Comparison of ENCODE assay signal across 22 mouse cellular contexts in genomic region chr5:120325386-120325910, GRCm38 (mm10).
A peak's percentile ranks its signal among the peaks of the same experiment; 100 is the strongest.
DNase-seq lines count a peak whose midpoint lies in the region; ATAC-seq and TF ChIP-seq lines count a peak whose summit lies in the region.
"Had no signal": no experiment of that assay in that cellular context is flagged by ENCODE, and none has a peak within 500 bp of the region (broad histone marks: within the 10 kb centered on the region; RNA-seq: fewer than 3 reads in every experiment).

No protein-coding gene starts in this region.

- peaks cover 24% of the 10 kb centered on the region for H3K4me1 ChIP-seq in hindbrain, embryonic 13.5 days (replicated peaks)
- H3K4me1 ChIP-seq in hindbrain, postnatal 0 days (ENCODE audit: insufficient read depth, low read length) = peaks cover 10% of the 10 kb centered on the region; the same call in 1 of the 2 replicates
- peaks cover 3% of the 10 kb centered on the region for H3K4me1 ChIP-seq in testis, adult 2 months (ENCODE audit: control insufficient read depth, insufficient read depth, low read length)
- H3K4me1 ChIP-seq: liver, embryonic 12.5 days had no signal

- peak; percentile 72 for DNase-seq in heart, adult 11 months
- DNase-seq in heart, postnatal 14 days = no peak
- no peak for DNase-seq in hindbrain, postnatal 0 days (ENCODE audit: low spot score)
- DNase-seq in testis, postnatal 14 days (ENCODE audit: low spot score) = no peak
- DNase-seq in left cerebral cortex, adult 18-20 months (ENCODE audit: low spot score in 2 of 2) = no peak
- no peak for DNase-seq in adrenal gland, adult 2 months
- DNase-seq: adrenal gland, postnatal 25 days; cerebellum, adult 11-12 months; cerebellum, postnatal 14 days; kidney, postnatal 4 days; layer of hippocampus, adult 9-11 months; thymus, postnatal 25 days had no signal

- no peaks in the 10 kb centered on the region for H3K36me3 ChIP-seq in hindbrain, embryonic 13.5 days
- H3K36me3 ChIP-seq in hindbrain, postnatal 0 days (ENCODE audit: insufficient read depth, low read length) = no peaks in the 10 kb centered on the region
- H3K36me3 ChIP-seq in testis, adult 2 months (ENCODE audit: control insufficient read depth, insufficient read depth, low read length) = no peaks in the 10 kb centered on the region
- H3K36me3 ChIP-seq: kidney, embryonic 15.5 days; limb, embryonic 12.5 days; liver, embryonic 12.5 days; midbrain, embryonic 10.5 days; neural tube, embryonic 12.5 days had no signal

- H3K27me3 ChIP-seq in hindbrain, embryonic 13.5 days = peaks cover 13% of the 10 kb centered on the region
- H3K27me3 ChIP-seq in hindbrain, postnatal 0 days (ENCODE audit: insufficient read depth, low read length) = no peaks in the 10 kb centered on the region
- H3K27me3 ChIP-seq in testis, adult 2 months (ENCODE audit: control insufficient read depth, insufficient read depth, low read length) = no peaks in the 10 kb centered on the region

- TF ChIP-seq CTCF in hindbrain, postnatal 0 days (IDR thresholded peaks at IDR 0.05; ENCODE audit: low read depth) = no peak
- no peak for TF ChIP-seq CTCF in testis, adult 2 months (IDR thresholded peaks at IDR 0.05; ENCODE audit: control insufficient read depth, insufficient read depth, insufficient replicate concordance, low read depth, low read length)

- no peak overlapping the region for H3K9ac ChIP-seq in hindbrain, embryonic 13.5 days
- H3K9ac ChIP-seq in hindbrain, postnatal 0 days (replicated peaks; ENCODE audit: low read length) = no peak overlapping the region
- H3K9ac ChIP-seq: hindbrain, embryonic 14.5 days; kidney, embryonic 15.5 days; limb, embryonic 12.5 days; liver, embryonic 12.5 days; neural tube, embryonic 12.5 days had no signal

- H3K9me3 ChIP-seq in hindbrain, embryonic 13.5 days = no peaks in the 10 kb centered on the region
- H3K9me3 ChIP-seq in hindbrain, postnatal 0 days (ENCODE audit: low read length) = no peaks in the 10 kb centered on the region
- H3K9me3 ChIP-seq: kidney, embryonic 15.5 days; limb, embryonic 12.5 days; liver, embryonic 12.5 days; neural tube, embryonic 12.5 days had no signal

- H3K27ac ChIP-seq in hindbrain, embryonic 13.5 days = peak overlapping the region; percentile 48; the same call in 1 of the 2 replicates
- H3K27ac ChIP-seq in hindbrain, postnatal 0 days = no peak overlapping the region
- H3K27ac ChIP-seq in testis, adult 2 months (ENCODE audit: control insufficient read depth, insufficient read depth, low read depth, low read length) = no peak overlapping the region
- H3K27ac ChIP-seq: hindbrain, embryonic 14.5 days; kidney, embryonic 15.5 days; limb, embryonic 12.5 days; liver, embryonic 12.5 days; macrophage; midbrain, embryonic 10.5 days; neural tube, embryonic 12.5 days had no signal

- TF ChIP-seq POLR2A in testis, adult 2 months (IDR thresholded peaks at IDR 0.05; ENCODE audit: control insufficient read depth, low read depth, low read length) = no peak

- ATAC-seq in hindbrain, embryonic 13.5 days (ENCODE audit: low FRiP score) = no peak
- no peak for ATAC-seq in hindbrain, postnatal 0 days
- ATAC-seq: intestine, postnatal 0 days; liver, embryonic 12.5 days had no signal

- intact Hi-C loops in heart, postnatal 14 days (cut with DNase I) = no loop called here

- WGBS in hindbrain, embryonic 13.5 days = 62% methylated on average over 16 of the region's 16 CpGs
- WGBS in hindbrain, postnatal 0 days = 59% methylated on average over 16 of the region's 16 CpGs

- no peak overlapping the region for H3K4me2 ChIP-seq in hindbrain, embryonic 13.5 days
- no peak overlapping the region for H3K4me2 ChIP-seq in hindbrain, postnatal 0 days (ENCODE audit: low read depth, low read length)
- H3K4me2 ChIP-seq: hindbrain, embryonic 14.5 days; kidney, embryonic 15.5 days; limb, embryonic 12.5 days; liver, embryonic 12.5 days; neural tube, embryonic 12.5 days had no signal

- H3K4me3 ChIP-seq in hindbrain, embryonic 13.5 days = no peak overlapping the region
- no peak overlapping the region for H3K4me3 ChIP-seq in hindbrain, postnatal 0 days (ENCODE audit: low read length)
- H3K4me3 ChIP-seq in testis, adult 2 months (ENCODE audit: control insufficient read depth, low read depth, low read length) = peak overlapping the region; percentile 44
- H3K4me3 ChIP-seq: kidney, embryonic 15.5 days; limb, embryonic 12.5 days; liver, embryonic 12.5 days; midbrain, embryonic 10.5 days; neural tube, embryonic 12.5 days had no signal
